Mouse (Mus musculus) lung, postnatal 10 days (tissue): Measurements from ENCODE around the gene Tpd52l2.

Experiments used
- DNase-seq: peaks from one replicate; pipeline ENCODE4 v3.0.0; 2021

Tpd52l2 gene

GRCm38 (mm10) chr2:181541761-181542380 lies 44.9 kb downstream of the Tpd52l2 start:
- no peak for DNase-seq

GRCm38 (mm10) chr2:181546142-181546541 lies 49.2 kb downstream of the Tpd52l2 start:
- no peak for DNase-seq

- DNase-seq: no peak
Measured at GRCm38 (mm10) chr2:181548227-181548626, 51.3 kb downstream of the Tpd52l2 start.

GRCm38 (mm10) chr2:181548682-181549081 lies 51.7 kb downstream of the Tpd52l2 start:
- no peak for DNase-seq

GRCm38 (mm10) chr2:181550233-181550632 lies 53.3 kb downstream of the Tpd52l2 start:
- DNase-seq: no peak

- DNase-seq: no peak
Measured at GRCm38 (mm10) chr2:181553772-181554171, 56.8 kb downstream of the Tpd52l2 start.

- no peak for DNase-seq
Measured at GRCm38 (mm10) chr2:181567338-181567737, 70.4 kb downstream of the Tpd52l2 start.
